Mouse (Mus musculus) 3T3-L1 (cell line): Measurements from ENCODE around the gene Bend7.

Source experiments
- DNase-seq: peaks from one replicate; pipeline ENCODE4 v3.0.0-alpha.2; 2015; ENCODE audit warnings: low read depth, low spot score

Bend7 gene

GRCm38 (mm10) chr2:4717769-4718661 lies at the start of gene Bend7:
TSS of gene Bend7 (plus strand) at chr2:4717831.
- no peak for DNase-seq

GRCm38 (mm10) chr2:4668626-4669025 lies 49.0 kb upstream of the Bend7 start:
- no peak for DNase-seq

GRCm38 (mm10) chr2:4669701-4670100 lies 47.9 kb upstream of the Bend7 start:
- peak; percentile 79 for DNase-seq

GRCm38 (mm10) chr2:4671636-4672035 lies 46.0 kb upstream of the Bend7 start:
- no peak for DNase-seq

- DNase-seq, result no peak
These were observed 37.7 kb upstream of the Bend7 start for GRCm38 (mm10) chr2:4679886-4680285.

GRCm38 (mm10) chr2:4711262-4711661 lies 6.4 kb upstream of the Bend7 start:
- DNase-seq, result peak; percentile 13

- no peak for DNase-seq
These were observed 406 bp upstream of the Bend7 start for GRCm38 (mm10) chr2:4717081-4717768.

GRCm38 (mm10) chr2:4723088-4723487 lies 5.5 kb downstream of the Bend7 start:
- DNase-seq, result no peak

GRCm38 (mm10) chr2:4730161-4730560 lies 12.5 kb downstream of the Bend7 start:
- DNase-seq, result no peak

GRCm38 (mm10) chr2:4733971-4734370 lies 16.3 kb downstream of the Bend7 start:
- DNase-seq, result no peak

- peak; percentile 2 for DNase-seq
These were observed 18.6 kb downstream of the Bend7 start for GRCm38 (mm10) chr2:4736095-4736797.

GRCm38 (mm10) chr2:4736798-4737155 lies 19.1 kb downstream of the Bend7 start:
- no peak for DNase-seq

- no peak for DNase-seq
These were observed 34.3 kb downstream of the Bend7 start for GRCm38 (mm10) chr2:4751918-4752317.

- no peak for DNase-seq
These were observed 38.1 kb downstream of the Bend7 start for GRCm38 (mm10) chr2:4755716-4756115.

GRCm38 (mm10) chr2:4757218-4757617 lies 39.6 kb downstream of the Bend7 start:
- DNase-seq, result no peak

- no peak for DNase-seq
These were observed 43.1 kb downstream of the Bend7 start for GRCm38 (mm10) chr2:4760741-4761140.

GRCm38 (mm10) chr2:4761906-4762305 lies 44.3 kb downstream of the Bend7 start:
- DNase-seq, result no peak

GRCm38 (mm10) chr2:4764071-4764470 lies 46.4 kb downstream of the Bend7 start:
- DNase-seq, result no peak

- DNase-seq, result no peak
These were observed 52.7 kb downstream of the Bend7 start for GRCm38 (mm10) chr2:4770376-4770775.

- DNase-seq, result no peak
These were observed 56.3 kb downstream of the Bend7 start for GRCm38 (mm10) chr2:4773911-4774310.

GRCm38 (mm10) chr2:4777291-4777690 lies 59.7 kb downstream of the Bend7 start:
- DNase-seq, result no peak

GRCm38 (mm10) chr2:4781641-4782040 lies 64.0 kb downstream of the Bend7 start:
- DNase-seq, result peak; percentile 58
